Mouse (Mus musculus): ENCODE results near the gene Olfr450.

Gene Olfr450

GRCm38 (mm10) chr6:42811639-42812038 lies at the start of gene Olfr450:
TSS of gene Olfr450 (plus strand) at chr6:42811939.
- no peak for DNase-seq

- DNase-seq: no peak
Observed at GRCm38 (mm10) chr6:42777066-42777465, 34.7 kb upstream of the Olfr450 start.

- DNase-seq: no peak
Observed at GRCm38 (mm10) chr6:42784793-42785192, 26.9 kb upstream of the Olfr450 start, which contains the start of gene Olfr452. TSS of gene Olfr452 (plus strand) at chr6:42785093.

- peak; percentile 25 for DNase-seq
Observed at GRCm38 (mm10) chr6:42790247-42790948, 21.3 kb upstream of the Olfr450 start.

GRCm38 (mm10) chr6:42790949-42791556 lies 20.7 kb upstream of the Olfr450 start:
- no peak for DNase-seq

- DNase-seq: no peak
Observed at GRCm38 (mm10) chr6:42794982-42795381, 16.8 kb upstream of the Olfr450 start.

- DNase-seq: no peak
Observed at GRCm38 (mm10) chr6:42834084-42834483, 22.3 kb downstream of the Olfr450 start, which contains the start of gene Olfr449. TSS of gene Olfr449 (plus strand) at chr6:42834384.

GRCm38 (mm10) chr6:42860222-42860819 lies 48.6 kb downstream of the Olfr450 start:
- DNase-seq: peak; percentile 71

All from retina, postnatal 1 day (tissue).